ENCODE assay signal across 8 mouse cellular contexts in the genomic region with DNA sequence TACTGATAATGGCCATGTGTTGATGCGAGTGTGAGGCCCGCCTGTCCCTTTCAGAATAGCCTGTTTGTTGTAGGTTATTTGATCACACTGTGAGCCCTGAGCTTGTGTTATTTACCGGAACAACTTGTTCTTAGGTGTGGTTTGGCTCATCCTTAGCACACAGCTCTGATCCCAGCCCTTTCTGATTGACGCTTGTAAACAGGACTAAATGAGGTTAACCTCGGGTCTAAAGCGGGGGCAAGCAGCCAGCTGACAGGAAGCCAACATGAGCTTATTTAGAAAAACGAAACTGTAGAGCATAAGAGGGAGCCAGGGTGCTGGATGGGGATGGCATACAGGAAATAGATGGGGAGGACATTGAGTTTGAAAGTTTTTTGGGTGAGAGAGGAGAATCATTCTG. TPM values are rescaled to one million over a fixed set of nuclear protein-coding genes. Genes with fewer than 3 reads are reported as not detected.
DNase-seq lines count a peak whose midpoint lies in the region; ATAC-seq and TF ChIP-seq lines count a peak whose summit lies in the region.

No protein-coding gene starts in this region.

- H3K27me3 ChIP-seq in kidney, embryonic 15.5 days: no peaks in the 10 kb centered on the region
- H3K27me3 ChIP-seq in heart, embryonic 15.5 days: no peaks in the 10 kb centered on the region
- H3K27me3 ChIP-seq in lung, embryonic 14.5 days (ENCODE audit: insufficient read depth, low read length): no peaks in the 10 kb centered on the region
- H3K27me3 ChIP-seq in intestine, embryonic 16.5 days (replicated peaks; ENCODE audit: control insufficient read depth, insufficient read depth, low read length): no peaks in the 10 kb centered on the region

- no peak overlapping the region for H3K27ac ChIP-seq in kidney, embryonic 15.5 days
- H3K27ac ChIP-seq in heart, embryonic 15.5 days: peak overlapping the region; percentile 46; the same call in 1 of the 2 replicates
- peak overlapping the region; percentile 42; the same call in 1 of the 2 replicates for H3K27ac ChIP-seq in lung, embryonic 14.5 days (ENCODE audit: low read depth)
- H3K27ac ChIP-seq in intestine, embryonic 16.5 days (ENCODE audit: low read length): no peak overlapping the region

- ATAC-seq in kidney, embryonic 15.5 days (replicated peaks; ENCODE audit: low FRiP score): no peak
- ATAC-seq in activated CD4-positive, CD25-positive, alpha-beta regulatory T cell, adult 4 months: peak; percentile 69
- ATAC-seq in heart, embryonic 15.5 days (replicated peaks; ENCODE audit: insufficient number of reproducible peaks, insufficient read depth, low FRiP score, low read depth): no peak
- no peak for ATAC-seq in lung, embryonic 14.5 days (ENCODE audit: insufficient read depth)
- ATAC-seq in intestine, embryonic 16.5 days: no peak

- peak; percentile 78 for DNase-seq in kidney, adult 11 months
- DNase-seq in lung, embryonic 14.5 days: peak; percentile 80
- DNase-seq in thymus, postnatal 0 days (ENCODE audit: low spot score): peak; percentile 92
- DNase-seq in embryo, embryonic 10 days (ENCODE audit: low spot score): no peak

- H3K9me3 ChIP-seq in kidney, embryonic 15.5 days (replicated peaks): no peaks in the 10 kb centered on the region
- no peaks in the 10 kb centered on the region for H3K9me3 ChIP-seq in heart, embryonic 15.5 days (replicated peaks)
- no peaks in the 10 kb centered on the region for H3K9me3 ChIP-seq in lung, embryonic 14.5 days (ENCODE audit: low read depth, low read length)
- no peaks in the 10 kb centered on the region for H3K9me3 ChIP-seq in intestine, embryonic 16.5 days (ENCODE audit: control insufficient read depth, low read length)

- H3K4me3 ChIP-seq in kidney, embryonic 15.5 days (replicated peaks): no peak overlapping the region
- H3K4me3 ChIP-seq in heart, embryonic 15.5 days: no peak overlapping the region
- H3K4me3 ChIP-seq in lung, embryonic 14.5 days (ENCODE audit: low read depth, low read length): no peak overlapping the region
- H3K4me3 ChIP-seq in intestine, embryonic 16.5 days (ENCODE audit: low read length): no peak overlapping the region

- no peak overlapping the region for H3K4me2 ChIP-seq in kidney, embryonic 15.5 days
- H3K4me2 ChIP-seq in heart, embryonic 15.5 days: no peak overlapping the region
- H3K4me2 ChIP-seq in lung, embryonic 14.5 days: no peak overlapping the region
- no peak overlapping the region for H3K4me2 ChIP-seq in intestine, embryonic 16.5 days (ENCODE audit: low read depth, low read length)

- H3K4me1 ChIP-seq in kidney, embryonic 15.5 days: peaks cover 19% of the 10 kb centered on the region
- peaks cover 23% of the 10 kb centered on the region for H3K4me1 ChIP-seq in heart, embryonic 15.5 days (replicated peaks)
- no peaks in the 10 kb centered on the region for H3K4me1 ChIP-seq in lung, embryonic 14.5 days (ENCODE audit: insufficient read depth)
- peaks cover 4% of the 10 kb centered on the region for H3K4me1 ChIP-seq in intestine, embryonic 16.5 days (ENCODE audit: control insufficient read depth, insufficient read depth, low read length)

- WGBS in kidney, embryonic 15.5 days: 49% methylated on average over 7 of the region's 7 CpGs
- WGBS in heart, embryonic 15.5 days: 42% methylated on average over 7 of the region's 7 CpGs
- 37% methylated on average over 7 of the region's 7 CpGs for WGBS in lung, embryonic 14.5 days
- WGBS in intestine, embryonic 16.5 days: 52% methylated on average over 7 of the region's 7 CpGs

- H3K36me3 ChIP-seq in kidney, embryonic 15.5 days: no peaks in the 10 kb centered on the region
- H3K36me3 ChIP-seq in heart, embryonic 15.5 days: no peaks in the 10 kb centered on the region
- no peaks in the 10 kb centered on the region for H3K36me3 ChIP-seq in lung, embryonic 14.5 days (ENCODE audit: insufficient read depth)
- no peaks in the 10 kb centered on the region for H3K36me3 ChIP-seq in intestine, embryonic 16.5 days (ENCODE audit: control insufficient read depth, insufficient read depth, low read length)

- H3K9ac ChIP-seq in kidney, embryonic 15.5 days: no peak overlapping the region; the same call in 1 of the 2 replicates
- H3K9ac ChIP-seq in heart, embryonic 15.5 days: no peak overlapping the region
- H3K9ac ChIP-seq in lung, embryonic 14.5 days: no peak overlapping the region
- H3K9ac ChIP-seq in intestine, embryonic 16.5 days (ENCODE audit: low read depth, low read length): no peak overlapping the region

- no peak for TF ChIP-seq CTCF in lung, embryonic 14.5 days (IDR thresholded peaks at IDR 0.05; ENCODE audit: low read depth)

RNA-seq across cellular contexts. Expression of gene Tmem50a, which starts 3.6 kb away (rescaled TPM):
- 173 and 174 TPM in 2 replicates for polyA plus RNA-seq in kidney, embryonic 15.5 days (2015; fragmentation: Nextera tagmentation; extraction: Ambion mirVana)
- polyA plus RNA-seq in activated CD4-positive, CD25-positive, alpha-beta regulatory T cell, adult 4 months (2017; shearing (Covaris generic)): 100 to 1,000 TPM; 555 to 571 TPM
- polyA plus RNA-seq in heart, embryonic 15.5 days (2015; fragmentation: Nextera tagmentation; extraction: Ambion mirVana): 142 TPM in 2 replicates
- 151 and 155 TPM in 2 replicates for polyA plus RNA-seq in lung, embryonic 14.5 days (2014; fragmentation: Nextera tagmentation; extraction: Ambion mirVana)
- polyA plus RNA-seq in thymus, postnatal 0 days (2015; fragmentation: Nextera tagmentation; extraction: Ambion mirVana): 247 and 304 TPM in 2 replicates
- 146 and 155 TPM in 2 replicates for polyA plus RNA-seq in intestine, embryonic 16.5 days (2015; fragmentation: Nextera tagmentation; extraction: Ambion mirVana)

RNA-seq across cellular contexts. Expression of gene Rsrp1, which starts 5.0 kb away (rescaled TPM):
- polyA plus RNA-seq in kidney, embryonic 15.5 days (2015; fragmentation: Nextera tagmentation; extraction: Ambion mirVana): 404 and 429 TPM in 2 replicates
- polyA plus RNA-seq in activated CD4-positive, CD25-positive, alpha-beta regulatory T cell, adult 4 months (2017; shearing (Covaris generic)): 100 to 1,000 TPM; 271 to 367 TPM
- 366 and 379 TPM in 2 replicates for polyA plus RNA-seq in heart, embryonic 15.5 days (2015; fragmentation: Nextera tagmentation; extraction: Ambion mirVana)
- polyA plus RNA-seq in lung, embryonic 14.5 days (2014; fragmentation: Nextera tagmentation; extraction: Ambion mirVana): 341 and 344 TPM in 2 replicates
- polyA plus RNA-seq in thymus, postnatal 0 days (2015; fragmentation: Nextera tagmentation; extraction: Ambion mirVana): 822 and 855 TPM in 2 replicates
- 462 and 467 TPM in 2 replicates for polyA plus RNA-seq in intestine, embryonic 16.5 days (2015; fragmentation: Nextera tagmentation; extraction: Ambion mirVana)

RNA-seq across cellular contexts. Expression of gene Syf2, which starts 12.3 kb away (rescaled TPM):
- polyA plus RNA-seq in kidney, embryonic 15.5 days (2015; fragmentation: Nextera tagmentation; extraction: Ambion mirVana): 82.7 and 83.9 TPM in 2 replicates
- 100 to 1,000 TPM; 188 to 213 TPM for polyA plus RNA-seq in activated CD4-positive, CD25-positive, alpha-beta regulatory T cell, adult 4 months (2017; shearing (Covaris generic))
- polyA plus RNA-seq in heart, embryonic 15.5 days (2015; fragmentation: Nextera tagmentation; extraction: Ambion mirVana): 52.6 and 57.6 TPM in 2 replicates
- polyA plus RNA-seq in lung, embryonic 14.5 days (2014; fragmentation: Nextera tagmentation; extraction: Ambion mirVana): 59.6 and 63.2 TPM in 2 replicates
- polyA plus RNA-seq in thymus, postnatal 0 days (2015; fragmentation: Nextera tagmentation; extraction: Ambion mirVana): 171 and 176 TPM in 2 replicates
- 62.6 and 65.0 TPM in 2 replicates for polyA plus RNA-seq in intestine, embryonic 16.5 days (2015; fragmentation: Nextera tagmentation; extraction: Ambion mirVana)

RNA-seq across cellular contexts. Expression of gene Rhd, which starts 54.0 kb away (rescaled TPM):
- polyA plus RNA-seq in kidney, embryonic 15.5 days (2015; fragmentation: Nextera tagmentation; extraction: Ambion mirVana): 5.7 and 7.9 TPM in 2 replicates
- 1 to 10 TPM in 1 of 2 experiments, not detected in 1; 4.8 TPM for polyA plus RNA-seq in activated CD4-positive, CD25-positive, alpha-beta regulatory T cell, adult 4 months (2017; shearing (Covaris generic))
- 5.4 and 8.9 TPM in 2 replicates for polyA plus RNA-seq in heart, embryonic 15.5 days (2015; fragmentation: Nextera tagmentation; extraction: Ambion mirVana)
- 1.6 and 1.7 TPM in 2 replicates for polyA plus RNA-seq in lung, embryonic 14.5 days (2014; fragmentation: Nextera tagmentation; extraction: Ambion mirVana)
- 0.34 and 0.45 TPM in 2 replicates for polyA plus RNA-seq in thymus, postnatal 0 days (2015; fragmentation: Nextera tagmentation; extraction: Ambion mirVana)
- 3.6 and 10.1 TPM in 2 replicates for polyA plus RNA-seq in intestine, embryonic 16.5 days (2015; fragmentation: Nextera tagmentation; extraction: Ambion mirVana)

Comparison
In these comparisons a context has a peak if more than half of its experiments do, and no peak if none do; other contexts are left out.
1. H3K27ac ChIP-seq: peak in heart, embryonic 15.5 days (single experiment) and lung, embryonic 14.5 days (single experiment); none in kidney, embryonic 15.5 days (single experiment) and intestine, embryonic 16.5 days (single experiment).